Mouse (Mus musculus): Measurements from ENCODE around the gene Sufu. TPM values are rescaled to one million over a fixed set of nuclear protein-coding genes. Genes with fewer than 3 reads are reported as not detected.

Gene Sufu
- polyA plus RNA-seq, 1 experiment from 2014 or later: 13.1 TPM

DNA sequence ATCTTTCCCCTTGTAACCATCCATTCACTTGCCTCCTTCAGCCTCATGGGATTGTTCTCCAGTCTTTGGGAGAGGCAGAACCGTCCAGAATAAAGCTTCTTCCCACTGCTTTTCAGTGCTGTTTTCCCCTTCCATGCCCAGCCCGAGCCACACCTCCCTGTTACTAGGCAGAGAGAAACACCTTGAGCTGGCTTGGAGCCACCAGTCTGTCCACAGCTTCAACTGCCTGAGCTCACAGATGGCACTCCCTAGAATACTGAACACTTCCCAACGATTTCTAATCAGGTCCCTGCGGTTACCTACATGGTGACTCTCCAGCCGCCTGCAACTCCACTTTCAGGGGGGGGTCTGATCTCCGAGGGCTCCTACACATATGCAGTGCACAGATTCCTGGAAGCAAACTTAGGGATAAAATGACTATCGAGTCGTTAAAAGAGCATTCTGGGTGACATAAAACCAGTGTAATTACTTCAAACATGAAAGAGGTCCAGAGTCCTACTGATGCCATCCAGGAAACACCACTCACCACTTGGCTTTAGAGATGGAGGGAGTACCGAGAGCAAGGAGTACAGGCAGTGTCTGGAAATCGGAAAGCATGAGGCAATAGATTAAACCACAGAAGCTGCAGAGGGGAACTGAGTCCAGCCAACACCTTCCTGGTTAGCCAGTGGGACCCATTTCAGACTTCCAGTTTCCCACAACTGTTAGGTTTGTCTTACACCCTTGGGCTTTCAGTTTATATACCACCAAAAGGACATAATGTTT, 46.3 kb upstream of the Sufu start, which contains the start of gene 2310034G01Rik:
TSS of gene 2310034G01Rik (minus strand) at position 135 of the 765 bp plus-strand sequence.
- 50% methylated on average over 10 of the region's 10 CpGs for WGBS
- DNase-seq (ENCODE audit: low spot score) (peak; percentile 68), ATAC-seq (peak; percentile 44)
- TF ChIP-seq CTCF (IDR thresholded peaks at IDR 0.05) (no peak), EP300 (IDR thresholded peaks at IDR 0.05) (no peak)
- H3K9ac ChIP-seq (replicated peaks; ENCODE audit: low read depth): peak within 1 kb of the TSS; percentile 41
- 0 out of 2 replicates have a peak within 1 kb of the TSS, but pooled peaks have one; percentile 32 for H3K27ac ChIP-seq (ENCODE audit: low read length)
- no peaks in the 10 kb centered on the region; the same call in 1 of the 2 replicates for H3K4me1 ChIP-seq (ENCODE audit: insufficient read depth, low read depth, low read length)
- H3K4me3 ChIP-seq (ENCODE audit: low read depth, low read length): peak within 1 kb of the TSS; percentile 60
- peak within 1 kb of the TSS; percentile 93 for H3K4me2 ChIP-seq (replicated peaks; ENCODE audit: low read depth, low read length)
- H3K36me3 ChIP-seq (ENCODE audit: insufficient read depth, low read length): no peaks in the 10 kb centered on the region
- H3K27me3 ChIP-seq (replicated peaks; ENCODE audit: insufficient read depth, low read length): no peaks in the 10 kb centered on the region
- H3K9me3 ChIP-seq (ENCODE audit: low read length): no peaks in the 10 kb centered on the region

- peaks cover 15% of the 10 kb centered on the region; the same call in 1 of the 2 replicates for H3K4me1 ChIP-seq (ENCODE audit: insufficient read depth, low read depth, low read length)
- peak overlapping the region; percentile 79 for H3K4me2 ChIP-seq (replicated peaks; ENCODE audit: low read depth, low read length)
- WGBS: 1% methylated on average over 28 of the region's 29 CpGs
- H3K4me3 ChIP-seq (ENCODE audit: low read depth, low read length): peak overlapping the region; percentile 48
- H3K9me3 ChIP-seq (ENCODE audit: low read length): no peaks in the 10 kb centered on the region
- peak overlapping the region; percentile 74 for H3K27ac ChIP-seq (ENCODE audit: low read length)
- DNase-seq (ENCODE audit: low spot score): peak; percentile 94
- H3K27me3 ChIP-seq (replicated peaks; ENCODE audit: insufficient read depth, low read length): no peaks in the 10 kb centered on the region
- peak; percentile 90 for ATAC-seq
- H3K36me3 ChIP-seq (ENCODE audit: insufficient read depth, low read length): no peaks in the 10 kb centered on the region
- TF ChIP-seq EP300 (IDR thresholded peaks at IDR 0.05): no peak
- TF ChIP-seq CTCF (IDR thresholded peaks at IDR 0.05): no peak
- 0 out of 2 replicates have a peak overlapping the region, but pooled peaks have one; percentile 34 for H3K9ac ChIP-seq (replicated peaks; ENCODE audit: low read depth)
These were observed 40.0 kb upstream of the Sufu start for GRCm38 (mm10) chr19:46356701-46357138.

- Histone ChIP-seq H3K9me3 (ENCODE audit: low read length) (no peaks in the 10 kb centered on the region), H3K27me3 (replicated peaks; ENCODE audit: insufficient read depth, low read length) (no peaks in the 10 kb centered on the region), H3K27ac (ENCODE audit: low read length) (peak overlapping the region; percentile 74), H3K4me3 (ENCODE audit: low read depth, low read length) (peak overlapping the region; percentile 48), H3K36me3 (ENCODE audit: insufficient read depth, low read length) (no peaks in the 10 kb centered on the region), H3K4me2 (replicated peaks; ENCODE audit: low read depth, low read length) (peak overlapping the region; percentile 79), H3K4me1 (ENCODE audit: insufficient read depth, low read depth, low read length) (peaks cover 15% of the 10 kb centered on the region; the same call in 1 of the 2 replicates), H3K9ac (replicated peaks; ENCODE audit: low read depth) (0 out of 2 replicates have a peak overlapping the region, but pooled peaks have one; percentile 34)
- peak; percentile 73 for ATAC-seq
- 11% methylated on average over 25 of the region's 25 CpGs for WGBS
- TF ChIP-seq EP300 (IDR thresholded peaks at IDR 0.05) (0 out of 2 replicates have a peak, but pooled peaks have one; percentile 10), CTCF (IDR thresholded peaks at IDR 0.05) (no peak)
- DNase-seq (ENCODE audit: low spot score): peak; percentile 77
These were observed 39.1 kb upstream of the Sufu start for GRCm38 (mm10) chr19:46357344-46358280.

DNA sequence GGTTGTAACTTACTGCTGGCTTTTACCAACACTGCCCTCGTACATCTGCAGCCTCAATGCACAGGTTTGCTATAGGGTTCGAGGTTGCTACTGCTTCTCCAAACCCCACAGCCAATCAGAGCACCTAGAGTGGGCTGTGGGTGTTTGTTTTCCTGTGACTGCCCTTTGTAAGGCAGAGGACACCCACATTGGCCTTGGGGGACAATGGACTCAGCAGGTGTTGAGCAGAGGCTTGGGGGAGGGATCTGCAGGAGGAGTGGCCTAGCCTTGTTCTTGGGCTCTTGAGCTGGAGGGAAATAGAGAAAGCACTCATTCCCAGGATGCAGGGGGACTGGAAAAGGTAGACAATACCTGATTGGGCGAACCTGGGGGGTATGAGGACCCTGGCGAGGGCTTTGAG, 38.3 kb upstream of the Sufu start:
- Histone ChIP-seq H3K9ac (replicated peaks; ENCODE audit: low read depth) (no peak overlapping the region), H3K27me3 (replicated peaks; ENCODE audit: insufficient read depth, low read length) (no peaks in the 10 kb centered on the region), H3K4me2 (replicated peaks; ENCODE audit: low read depth, low read length) (peak overlapping the region; percentile 79; the same call in 1 of the 2 replicates), H3K27ac (ENCODE audit: low read length) (peak overlapping the region; percentile 74), H3K4me1 (ENCODE audit: insufficient read depth, low read depth, low read length) (peaks cover 15% of the 10 kb centered on the region; the same call in 1 of the 2 replicates), H3K36me3 (ENCODE audit: insufficient read depth, low read length) (no peaks in the 10 kb centered on the region), H3K4me3 (ENCODE audit: low read depth, low read length) (no peak overlapping the region), H3K9me3 (ENCODE audit: low read length) (no peaks in the 10 kb centered on the region)
- TF ChIP-seq EP300 (IDR thresholded peaks at IDR 0.05): no peak
- TF ChIP-seq CTCF (IDR thresholded peaks at IDR 0.05): no peak
- WGBS: 62% methylated on average over 4 of the region's 4 CpGs
- DNase-seq (ENCODE audit: low spot score): no peak
- no peak for ATAC-seq

- Histone ChIP-seq H3K9ac (replicated peaks; ENCODE audit: low read depth) (no peak overlapping the region), H3K36me3 (ENCODE audit: insufficient read depth, low read length) (no peaks in the 10 kb centered on the region), H3K27me3 (replicated peaks; ENCODE audit: insufficient read depth, low read length) (no peaks in the 10 kb centered on the region), H3K4me1 (ENCODE audit: insufficient read depth, low read depth, low read length) (peaks cover 9% of the 10 kb centered on the region; the same call in 1 of the 2 replicates), H3K27ac (ENCODE audit: low read length) (no peak overlapping the region), H3K9me3 (ENCODE audit: low read length) (no peaks in the 10 kb centered on the region), H3K4me3 (ENCODE audit: low read depth, low read length) (no peak overlapping the region), H3K4me2 (replicated peaks; ENCODE audit: low read depth, low read length) (no peak overlapping the region)
- WGBS: 80% methylated on average over 8 of the region's 8 CpGs
- ATAC-seq (no peak), DNase-seq (ENCODE audit: low spot score) (no peak)
- no peak for TF ChIP-seq CTCF (IDR thresholded peaks at IDR 0.05)
- TF ChIP-seq EP300 (IDR thresholded peaks at IDR 0.05): no peak
These were observed 34.6 kb upstream of the Sufu start for GRCm38 (mm10) chr19:46362104-46362503.
